Mouse (Mus musculus) heart, embryonic 10.5 days (tissue): ENCODE data around the gene Vgll3. TPM values are rescaled to one million over a fixed set of nuclear protein-coding genes. Genes with fewer than 3 reads are reported as not detected.

Source experiments
- DNase-seq: peaks from one replicate; pipeline ENCODE4 v3.0.0-alpha.2; 2017; ENCODE audit warnings: low spot score
- H3K27ac ChIP-seq: fragments of 300-500 bp; sonication (generic); 2 replicates; pipeline ENCODE4 v1.5.1; 2016; ENCODE audit warnings: mild to moderate bottlenecking
- H3K27me3 ChIP-seq: fragments of 300-500 bp; sonication (generic); 2 replicates; pipeline ENCODE4 v1.6.1; 2016; ENCODE audit warnings: mild to moderate bottlenecking; ENCODE audit not compliant: poor library complexity, insufficient read depth, severe bottlenecking
- H3K36me3 ChIP-seq: fragments of 300-500 bp; sonication (generic); 2 replicates; pipeline ENCODE4 v1.6.1; 2016; ENCODE audit warnings: mild to moderate bottlenecking, moderate library complexity
- H3K4me1 ChIP-seq: fragments of 300-500 bp; sonication (generic); 2 replicates; pipeline ENCODE4 v1.6.1; 2016; ENCODE audit warnings: mild to moderate bottlenecking
- H3K4me3 ChIP-seq: fragments of 300-500 bp; sonication (generic); 2 replicates; pipeline ENCODE4 v1.5.1; 2016; ENCODE audit warnings: mild to moderate bottlenecking, moderate library complexity
- H3K9me3 ChIP-seq: fragments of 300-500 bp; sonication (generic); 2 replicates; pipeline ENCODE4 v1.6.1; 2016; ENCODE audit warnings: mild to moderate bottlenecking, moderate library complexity
- WGBS: fragments of 180-500 bp; shearing (Covaris S2); methylation state at CpG from one replicate; pipeline ENCODE4 v1.1.7; 2016; 5-methylcytosine and 5-hydroxymethylcytosine counted together
- polyA plus RNA-seq: library from polyadenylated mRNA; unstranded; fragments of >200 nt; fragmentation: Nextera tagmentation; extraction: Ambion mirVana; gene quantifications from 2 replicates; pipeline ENCODE4 v1.2.1, GENCODE M21; 2016

Vgll3 gene
- polyA plus RNA-seq, 1 experiment from 2014 or later, result 2.3 TPM

- H3K4me1 ChIP-seq, result no peaks in the 10 kb centered on the region
- no peaks in the 10 kb centered on the region for H3K9me3 ChIP-seq
- DNase-seq, result no peak
- no peak overlapping the region for H3K4me3 ChIP-seq
- H3K27me3 ChIP-seq, result no peaks in the 10 kb centered on the region
- WGBS, result 75% methylated on average over 2 of the region's 2 CpGs
- no peak overlapping the region for H3K27ac ChIP-seq
- no peaks in the 10 kb centered on the region for H3K36me3 ChIP-seq
Measured at GRCm38 (mm10) chr16:65868933-65869332, 53.9 kb downstream of the Vgll3 start.

DNA sequence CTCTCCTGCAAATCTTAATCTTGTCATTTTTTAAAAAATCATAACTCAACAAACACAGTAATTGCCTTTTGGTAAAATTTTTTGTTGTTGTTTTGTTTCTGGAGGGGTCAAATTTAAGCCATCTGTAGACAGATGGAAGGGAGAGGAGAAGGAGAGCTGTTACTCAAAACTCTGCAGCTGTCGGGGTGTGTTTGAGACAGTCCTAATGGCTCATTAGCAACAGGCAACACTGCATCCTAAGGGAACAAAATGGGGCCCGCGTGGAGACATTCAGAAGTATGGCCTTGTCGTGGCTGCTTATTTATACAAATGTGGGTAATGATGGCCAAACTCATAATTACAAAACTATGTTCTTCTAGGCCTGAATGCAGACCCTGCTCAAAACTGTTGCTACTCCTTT, 73.9 kb downstream of the Vgll3 start:
- 84% methylated on average over 4 of the region's 4 CpGs for WGBS

More for the DNA sequence above, 73.9 kb downstream of the Vgll3 start:
- Histone ChIP-seq H3K27me3 (no peaks in the 10 kb centered on the region), H3K27ac (no peak overlapping the region), H3K4me3 (no peak overlapping the region), H3K4me1 (no peaks in the 10 kb centered on the region), H3K9me3 (no peaks in the 10 kb centered on the region), H3K36me3 (no peaks in the 10 kb centered on the region)
- no peak for DNase-seq
